Mouse (Mus musculus) gastrocnemius, postnatal 36 days (tissue): ENCODE results near the gene Galt. TPM values are rescaled to one million over a fixed set of nuclear protein-coding genes. Genes with fewer than 3 reads are reported as not detected.
"Not testable (repeated sequence)": the region's sequence is repeated elsewhere in the genome, so short reads cannot be mapped to it uniquely, and the experiment has no call there.

Experiments used
- DNase-seq, 2 experiments: peaks; one replicate each; pipeline ENCODE4 v3.0.0; 2022
- intact Hi-C: fragments of 180-260 bp; cut with DNase I; formaldehyde crosslinking; loops from one replicate; pipeline ENCODE4 v1.15.1; 2025
- total RNA-seq, 2 experiments: library from RNA; stranded (reverse); gene quantifications; 2 replicates each; pipeline ENCODE4 v1.2.3; 2021

Gene Galt
- total RNA-seq, 2 experiments from 2014 or later: 27.5 to 36.7 TPM

DNA sequence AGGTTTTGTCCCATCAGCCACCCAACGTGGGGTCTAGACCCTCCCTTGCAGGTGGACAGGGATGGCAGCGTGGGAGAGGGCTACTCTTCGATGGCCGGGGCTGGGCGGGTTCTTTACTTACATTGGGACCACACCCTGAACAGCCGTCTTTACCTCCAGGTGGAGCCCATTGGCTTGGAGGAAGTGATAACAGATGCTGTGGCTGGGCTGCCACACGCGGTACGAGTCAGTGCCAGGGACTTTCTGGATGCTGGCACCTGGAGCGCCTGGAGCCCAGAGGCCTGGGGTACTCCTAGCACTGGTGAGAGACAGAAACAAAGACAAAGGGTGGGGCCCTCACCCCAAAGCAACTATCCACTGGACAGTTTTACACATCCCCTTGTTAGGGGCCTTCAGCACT lies 12.3 kb downstream of the Galt start:
- intact Hi-C loops, DNase-seq: not testable (repeated sequence)

GRCm38 (mm10) chr4:41772946-41773345 lies 17.9 kb downstream of the Galt start:
- intact Hi-C loops, DNase-seq: not testable (repeated sequence)

DNA sequence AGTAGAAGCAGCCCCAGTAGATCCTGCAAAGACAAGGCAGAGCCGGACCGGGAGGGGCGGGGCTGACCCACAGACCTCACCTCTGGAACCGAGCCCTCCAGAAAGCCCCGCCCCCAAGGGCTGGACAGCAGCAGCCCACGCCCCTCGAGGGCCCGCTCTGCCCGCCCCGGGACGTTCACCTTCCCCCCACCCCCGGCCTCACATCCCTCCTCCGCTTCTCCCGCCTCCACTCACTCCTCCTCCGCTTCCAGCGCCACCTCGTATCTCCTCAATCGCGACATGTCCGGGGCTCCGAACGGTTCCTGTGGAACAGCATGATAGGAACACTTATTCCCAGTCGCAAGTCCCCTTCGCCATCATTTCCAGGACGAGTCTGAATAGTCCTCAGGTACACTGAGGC lies 18.5 kb downstream of the Galt start:
- DNase-seq: peak; percentile 60 to 70
- intact Hi-C loops: not testable (repeated sequence)

- intact Hi-C loops: not testable (repeated sequence)
- peak; percentile 60 to 72 for DNase-seq
Measured at GRCm38 (mm10) chr4:41774002-41774401, 19.0 kb downstream of the Galt start, which contains the start of gene Ccl27a. Gene Ccl27a (minus strand): TSS chr4:41774247.

DNA sequence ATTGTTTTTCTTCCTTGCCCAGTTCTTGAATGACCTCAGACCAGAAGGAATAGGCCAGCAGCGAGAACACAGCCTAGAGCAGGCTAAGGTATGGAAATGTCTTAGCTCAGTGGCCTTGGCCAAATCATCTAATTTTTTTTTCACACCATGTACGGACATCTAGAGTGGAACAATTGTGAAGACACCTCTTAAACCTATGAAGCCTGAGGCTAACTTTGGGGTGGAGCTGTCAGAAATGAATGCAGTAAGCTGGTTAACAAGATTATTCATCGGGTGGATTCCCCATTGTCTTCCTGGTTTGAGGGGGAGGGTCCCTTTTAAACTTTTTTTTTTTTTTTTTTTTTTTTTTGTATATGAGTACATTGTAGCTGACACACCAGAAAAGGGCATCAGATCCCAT lies 19.5 kb downstream of the Galt start:
- intact Hi-C loops, DNase-seq: not testable (repeated sequence)

GRCm38 (mm10) chr4:41775840-41776239 lies 20.8 kb downstream of the Galt start:
- DNase-seq, intact Hi-C loops: not testable (repeated sequence)

- intact Hi-C loops: not testable (repeated sequence)
- peak in 1 of 2 experiments; percentile 41 for DNase-seq
Measured at GRCm38 (mm10) chr4:41781271-41781670, 26.2 kb downstream of the Galt start.

DNA sequence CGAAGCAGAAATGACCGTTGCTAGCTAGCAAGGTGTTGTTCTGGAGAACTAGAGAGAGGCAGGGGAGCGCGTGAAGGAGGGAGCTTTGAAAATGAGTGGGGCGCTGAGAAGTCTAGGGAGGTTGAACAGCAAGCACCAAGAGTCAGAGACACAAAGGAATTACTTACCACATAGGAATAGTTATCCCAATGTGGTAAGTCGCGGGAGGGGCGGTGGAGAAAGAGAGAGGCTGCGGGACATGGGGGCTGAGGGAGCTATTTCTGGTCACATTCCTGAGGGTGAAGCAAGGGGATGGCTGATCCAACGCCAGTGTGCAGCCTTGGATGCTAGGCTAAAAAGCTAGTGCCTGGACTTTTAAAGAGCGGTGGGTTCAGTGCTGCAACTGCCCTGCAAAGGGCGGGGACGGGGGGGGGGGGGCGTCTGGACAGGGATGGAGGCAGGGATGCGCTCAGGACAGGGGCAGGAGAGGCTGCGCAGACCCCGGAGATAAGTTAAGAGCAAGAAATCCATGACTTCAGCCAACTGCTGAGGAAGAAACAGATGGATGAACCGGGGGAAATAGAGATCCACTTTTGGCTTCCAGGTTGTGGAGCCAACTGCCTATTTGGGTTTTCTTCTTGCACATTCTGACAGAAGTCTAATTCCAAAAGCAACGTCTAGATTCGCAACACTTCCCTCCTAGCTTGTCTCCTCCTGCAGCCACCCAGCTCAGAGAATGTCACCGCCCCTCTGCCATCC lies 26.9 kb downstream of the Galt start:
- DNase-seq, intact Hi-C loops: not testable (repeated sequence)

DNA sequence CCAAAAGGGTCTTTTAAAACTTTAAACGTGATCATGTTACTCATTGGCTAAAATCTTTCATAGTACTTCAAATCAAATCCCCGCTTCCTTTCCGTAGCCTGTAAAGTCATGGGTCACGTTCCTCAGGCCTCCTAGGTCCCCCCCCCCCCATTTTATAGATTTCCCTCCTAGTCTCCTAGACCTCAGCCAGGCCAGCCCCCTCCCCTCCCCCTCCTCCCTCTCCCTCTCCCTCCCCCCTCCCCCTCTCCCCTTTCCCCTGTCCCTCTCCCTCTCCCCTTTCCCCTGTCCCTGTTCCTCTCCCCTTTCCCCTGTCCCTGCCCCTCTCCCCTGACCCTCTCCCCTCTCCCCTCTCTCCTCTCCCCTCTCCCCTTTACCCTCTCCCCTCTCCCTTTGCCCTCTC lies 27.7 kb downstream of the Galt start:
- DNase-seq, intact Hi-C loops: not testable (repeated sequence)

DNA sequence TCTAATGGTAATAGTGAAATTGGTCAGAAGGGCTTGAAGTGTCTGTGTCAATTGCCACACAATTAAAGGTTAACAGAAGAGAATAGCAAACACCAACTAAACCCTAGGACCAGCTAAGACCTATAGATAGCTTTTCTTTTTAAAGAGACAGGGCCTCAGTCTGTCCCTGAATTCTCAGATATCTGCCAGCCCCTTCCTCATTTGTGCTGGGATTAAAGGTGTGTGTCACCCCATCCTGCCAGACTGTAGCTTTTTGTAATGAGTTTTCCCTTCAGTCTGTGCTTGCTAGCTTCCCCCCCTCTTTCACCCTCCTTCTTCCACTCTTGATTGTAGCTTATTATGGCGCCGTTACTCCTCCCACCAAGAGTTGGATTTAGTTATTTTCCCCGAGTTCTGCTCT lies 28.2 kb downstream of the Galt start:
- DNase-seq, intact Hi-C loops: not testable (repeated sequence)

Other genes starting within 250 kb of the Galt start
- gene 1110017D15Rik, start 237.9 kb upstream of the Galt start, total RNA-seq: under 1 TPM in 1 of 2 experiments, not detected in 1; 0.37 TPM
- gene Fam219a, start 185.7 kb upstream of the Galt start, total RNA-seq: 10 to 100 TPM; 19.3 to 20.4 TPM
- not detected for gene Dnaic1, start 185.5 kb upstream of the Galt start, total RNA-seq
- gene Enho, start 114.9 kb upstream of the Galt start, total RNA-seq: 10 to 100 TPM; 10.3 to 10.9 TPM
- gene Cntfr, start 58.1 kb upstream of the Galt start, total RNA-seq: 10 to 100 TPM; 24.8 to 31.1 TPM
- 10 to 100 TPM; 30.8 to 41.2 TPM for gene Il11ra1, start 55.2 kb upstream of the Galt start, total RNA-seq
- 10 to 100 TPM; 46.8 to 50.0 TPM for gene Rpp25l, start 41.7 kb upstream of the Galt start, total RNA-seq
- gene Dctn3, start 32.1 kb upstream of the Galt start, total RNA-seq: 10 to 100 TPM; 40.9 to 41.9 TPM
- gene Arid3c, start 24.1 kb upstream of the Galt start, total RNA-seq: not detected
- gene Sigmar1, start 929 bp downstream of the Galt start, total RNA-seq: 1 to 10 TPM; 7.2 to 8.8 TPM
- gene Ccl27a, start 19.0 kb downstream of the Galt start, total RNA-seq: 10 to 100 TPM; 18.5 to 19.1 TPM
- not detected for gene Gm21541, start 148.4 kb downstream of the Galt start, total RNA-seq
- gene Gm20878, start 186.3 kb downstream of the Galt start, total RNA-seq: not detected
- under 1 TPM in 1 of 2 experiments, not detected in 1; 0.07 TPM for gene Fam205a4, start 210.8 kb downstream of the Galt start, total RNA-seq